ENCODE assay signal across 9 mouse cellular contexts in genomic region chr9:70269349-70269748, GRCm38 (mm10).
DNase-seq lines count a peak whose midpoint lies in the region; TF ChIP-seq lines count a peak whose summit lies in the region.
"Had no signal": no experiment of that assay in that cellular context is flagged by ENCODE, and none has a peak within 500 bp of the region (broad histone marks: within the 10 kb centered on the region; RNA-seq: fewer than 3 reads in every experiment).

No protein-coding gene starts in this region.

- H3K27ac ChIP-seq in layer of hippocampus, adult 2 months = peak overlapping the region; percentile 78
- H3K27ac ChIP-seq in cortical plate, adult 2 months (ENCODE audit: insufficient read depth, low read length) = peak overlapping the region; percentile 57

- no peak for TF ChIP-seq POLR2A in cortical plate, adult 2 months (IDR thresholded peaks at IDR 0.05; ENCODE audit: extremely low read depth, insufficient read depth, low read length)

- TF ChIP-seq CTCF in layer of hippocampus, adult 2 months (conservative IDR thresholded peaks at IDR 0.05) = no peak
- no peak for TF ChIP-seq CTCF in cortical plate, adult 2 months (IDR thresholded peaks at IDR 0.05; ENCODE audit: extremely low read depth, insufficient read depth, low read length)

- peak; percentile 27 for DNase-seq in embryo, embryonic 11 days
- no peak for DNase-seq in embryo, embryonic 9.5 days (ENCODE audit: extremely low spot score)
- DNase-seq in layer of hippocampus, adult 2 months (ENCODE audit: low spot score in 2 of 2) = no peak
- DNase-seq in layer of hippocampus, postnatal 14 days (ENCODE audit: low spot score in 2 of 2) = no peak
- DNase-seq in mesoderm, embryonic 11.5 days (ENCODE audit: low read depth, low spot score) = peak; percentile 29
- DNase-seq in thymus, postnatal 10 days (ENCODE audit: low spot score in 2 of 2) = no peak
- no peak for DNase-seq in urinary bladder, adult 2 months (ENCODE audit: low spot score)

- H3K4me3 ChIP-seq in layer of hippocampus, adult 2 months = no peak overlapping the region
- no peak overlapping the region for H3K4me3 ChIP-seq in cortical plate, adult 2 months (ENCODE audit: insufficient read depth, low read length)
- H3K4me3 ChIP-seq: megakaryocyte, embryonic 14.5 days had no signal

- no peaks in the 10 kb centered on the region for H3K4me1 ChIP-seq in cortical plate, adult 2 months (ENCODE audit: control insufficient read depth, insufficient read depth, low read length)

Comparison
In these comparisons a context has a peak if more than half of its experiments do, and no peak if none do; other contexts are left out.
1. DNase-seq: peak in embryo, embryonic 11 days (single experiment) and mesoderm, embryonic 11.5 days (single experiment); none in embryo, embryonic 9.5 days (single experiment), layer of hippocampus, adult 2 months (0 of 2), layer of hippocampus, postnatal 14 days (0 of 2), thymus, postnatal 10 days (0 of 2) and urinary bladder, adult 2 months (single experiment).